Mouse (Mus musculus): ENCODE data around the gene Cdk5. TPM values are rescaled to one million over a fixed set of nuclear protein-coding genes. Genes with fewer than 3 reads are reported as not detected.
A peak's percentile ranks its signal among the peaks of the same experiment; 100 is the strongest.
"Not testable (repeated sequence)": the region's sequence is repeated elsewhere in the genome, so short reads cannot be mapped to it uniquely, and the experiment has no call there.

The Cdk5 gene
- total RNA-seq, 2 experiments from 2014 or later, result 138 to 149 TPM

DNA sequence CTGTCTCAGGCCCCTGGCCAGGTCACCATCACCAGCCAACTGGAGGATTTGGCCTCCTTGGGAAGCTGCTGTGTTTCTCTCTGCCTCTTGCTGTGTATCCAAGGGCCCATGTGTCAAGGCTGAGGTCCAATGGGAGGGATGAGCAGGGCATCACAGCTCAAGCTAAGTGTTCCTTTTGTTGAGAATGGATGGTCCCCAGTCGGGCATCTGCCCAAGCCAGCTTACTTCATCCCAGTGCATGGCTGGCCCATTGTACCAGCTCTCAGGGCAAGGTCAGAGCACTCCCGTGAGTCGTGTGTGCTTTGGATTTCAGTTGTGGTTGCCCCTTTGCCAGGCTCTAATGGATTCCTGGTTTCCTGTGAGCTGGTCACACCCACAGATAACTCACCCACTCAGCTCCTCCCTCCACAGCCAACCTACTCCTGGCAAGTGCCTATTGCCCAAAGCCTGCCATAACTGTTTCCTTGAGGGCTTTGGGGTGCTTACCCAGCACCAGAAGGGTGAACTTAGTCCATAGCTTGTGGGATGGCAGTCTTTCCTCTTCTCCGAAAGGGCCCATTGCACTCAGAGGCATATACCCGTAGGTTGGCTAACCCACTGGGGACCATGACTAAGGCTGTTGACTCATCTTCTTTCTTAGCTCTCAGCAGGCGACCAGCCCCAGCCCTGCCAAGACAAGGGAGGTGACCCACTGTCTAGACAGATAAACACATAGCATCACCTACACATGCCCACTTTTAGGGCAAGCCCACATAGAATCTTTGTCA lies 18.6 kb downstream of the Cdk5 start:
- intact Hi-C loops (cut with DNase I), result no loop called here
- no peak for DNase-seq (ENCODE audit: low spot score in 2 of 2)

DNA sequence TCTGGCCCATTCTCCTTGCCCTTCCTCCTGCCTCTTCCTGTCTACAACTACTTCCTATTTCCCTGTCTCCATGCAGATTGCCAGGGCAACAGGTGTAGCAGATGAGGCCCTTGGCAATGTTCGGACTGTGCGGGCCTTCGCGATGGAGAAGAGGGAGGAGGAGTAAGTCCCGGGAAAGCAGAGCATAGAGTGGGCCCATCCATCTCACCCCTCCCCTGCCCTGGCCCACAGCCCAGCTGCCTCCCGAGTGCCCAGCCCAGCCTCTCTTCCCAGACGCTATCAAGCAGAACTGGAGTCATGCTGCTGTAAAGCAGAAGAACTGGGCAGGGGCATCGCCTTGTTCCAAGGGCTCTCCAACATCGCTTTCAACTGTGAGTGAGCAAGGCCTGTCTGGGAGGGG lies 21.4 kb downstream of the Cdk5 start:
- no peak for DNase-seq (ENCODE audit: low spot score in 2 of 2)
- intact Hi-C loops (cut with DNase I), result no loop called here

DNA sequence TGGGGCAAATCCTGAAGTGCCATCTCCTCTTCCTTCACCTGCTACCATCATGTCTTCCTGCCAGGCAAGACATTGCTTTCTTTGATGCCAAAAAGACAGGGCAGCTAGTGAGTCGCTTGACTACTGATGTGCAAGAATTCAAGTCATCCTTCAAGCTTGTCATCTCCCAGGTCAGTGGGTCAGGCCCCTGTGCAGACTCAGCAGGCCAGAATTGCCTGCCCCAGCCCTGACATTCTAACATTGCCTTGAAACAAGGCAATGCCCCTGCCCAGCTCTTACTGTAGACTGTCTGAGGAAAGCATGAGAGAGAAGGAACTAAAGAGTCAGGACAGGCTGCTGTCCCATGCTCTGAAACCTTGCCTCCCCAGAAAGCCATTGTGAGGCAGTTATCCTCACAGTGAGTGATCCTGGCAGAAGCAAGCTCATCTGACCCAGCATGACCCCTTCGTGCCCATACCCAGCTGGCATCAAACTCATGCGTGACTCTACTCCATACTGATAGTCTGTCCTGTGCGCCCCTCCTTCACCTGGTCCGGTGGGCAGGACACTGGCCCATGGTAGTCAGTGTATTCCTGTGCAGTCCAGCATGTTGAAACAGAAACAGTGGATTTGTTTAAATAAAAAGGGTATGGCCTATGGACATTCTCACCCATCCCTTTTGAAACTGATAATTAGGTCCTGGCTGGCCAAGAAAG lies 22.3 kb downstream of the Cdk5 start:
- DNase-seq (ENCODE audit: low spot score in 2 of 2), result no peak
- intact Hi-C loops (cut with DNase I), result no loop called here

DNA sequence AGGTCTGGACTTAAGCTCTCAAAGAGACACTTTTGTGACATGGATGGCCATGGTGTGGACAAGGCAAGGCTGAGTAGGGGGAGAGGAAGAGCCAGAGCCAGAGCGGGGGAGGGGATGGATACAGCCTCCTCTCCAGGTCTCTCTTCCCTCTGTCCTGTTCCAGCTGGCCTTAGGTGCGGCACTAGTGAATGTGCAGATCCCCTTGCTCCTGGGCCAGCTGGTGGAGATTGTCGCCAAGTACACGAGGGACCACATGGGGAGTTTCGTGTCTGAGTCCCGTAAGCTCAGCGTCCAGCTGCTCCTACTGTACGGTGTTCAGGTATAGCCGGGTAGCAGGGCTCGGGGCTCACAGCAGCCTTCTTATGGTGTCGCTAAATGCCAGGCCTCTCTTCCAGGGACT lies 23.0 kb downstream of the Cdk5 start:
- intact Hi-C loops (cut with DNase I), result no loop called here

DNA sequence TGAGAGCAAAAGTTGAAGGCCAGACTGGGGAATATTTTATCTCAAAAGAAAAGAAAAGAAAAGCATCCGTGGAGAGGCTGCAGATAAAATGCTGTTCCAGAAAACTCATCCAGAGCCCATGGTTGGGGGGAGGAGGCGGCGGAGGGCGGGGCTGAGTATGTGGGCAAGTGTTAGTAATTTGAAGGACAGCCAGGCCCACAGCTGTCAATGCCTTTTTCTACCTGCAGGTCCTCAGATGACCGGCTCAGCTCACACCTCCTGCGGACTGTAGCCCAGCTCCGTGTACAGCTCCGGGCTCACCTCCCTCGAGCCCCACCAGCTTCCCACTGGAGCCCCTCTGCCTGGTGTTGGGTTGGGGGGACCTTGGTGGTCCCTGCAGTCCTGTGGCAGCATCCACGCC lies 23.6 kb downstream of the Cdk5 start:
- DNase-seq (ENCODE audit: low spot score in 2 of 2), result no peak
- intact Hi-C loops (cut with DNase I), result no loop called here

More for the DNA sequence above, 23.0 kb downstream of the Cdk5 start:
- no peak for DNase-seq (ENCODE audit: low spot score in 2 of 2)

DNA sequence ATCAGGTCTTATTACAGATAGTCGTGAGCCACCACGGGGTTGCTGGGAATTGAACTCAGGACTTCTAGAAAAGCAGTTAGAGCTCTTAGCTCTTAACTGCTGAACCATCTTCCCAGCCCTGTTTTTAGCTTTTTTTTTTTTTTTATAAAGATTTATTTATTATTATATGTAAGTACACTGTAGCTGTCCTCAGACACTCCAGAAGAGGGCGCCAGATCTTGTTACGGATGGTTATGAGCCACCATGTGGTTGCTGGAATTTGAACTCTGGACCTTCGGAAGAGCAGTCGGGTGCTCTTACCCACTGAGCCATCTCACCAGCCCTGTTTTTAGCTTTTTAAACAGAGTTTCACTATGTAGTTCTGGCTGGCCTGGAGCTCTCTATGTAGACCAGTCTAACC lies 27.1 kb downstream of the Cdk5 start:
- intact Hi-C loops (cut with DNase I); DNase-seq (ENCODE audit: low spot score in 2 of 2): not testable (repeated sequence)

DNA sequence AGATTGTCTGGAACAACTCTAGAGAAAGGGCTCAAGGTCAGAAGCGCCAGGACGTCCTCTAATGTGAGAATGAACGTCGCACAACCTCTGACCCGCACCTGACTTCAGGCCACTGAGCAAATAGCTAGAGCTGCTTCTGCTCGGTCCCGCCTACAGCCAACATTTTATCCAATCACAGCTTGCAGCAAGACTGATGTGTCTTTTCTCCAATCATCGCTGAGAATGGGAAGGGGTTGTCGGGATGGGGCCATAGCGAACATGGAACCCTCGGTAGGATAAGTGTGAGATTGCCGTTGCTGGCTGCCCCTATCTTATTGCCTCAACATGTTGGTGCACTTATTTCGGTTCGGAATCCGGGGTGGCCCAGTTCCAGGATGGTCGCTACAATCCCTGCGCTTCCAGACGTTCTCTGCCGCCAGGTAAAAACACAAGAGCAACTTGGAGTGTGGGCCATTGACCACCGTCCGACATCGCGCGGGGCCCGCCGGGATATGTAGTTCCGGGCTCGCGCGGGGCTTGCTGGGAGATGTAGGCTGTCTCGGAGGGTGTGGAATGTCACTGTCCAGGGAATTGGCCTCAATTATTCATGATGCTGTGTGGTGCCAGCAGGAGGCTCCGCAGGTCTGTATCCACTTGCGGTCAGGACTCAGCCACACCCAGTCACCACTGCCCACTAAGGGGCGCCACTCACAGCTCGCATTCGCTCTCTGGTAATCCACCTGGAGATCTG lies 29.0 kb downstream of the Cdk5 start:
- DNase-seq (ENCODE audit: low spot score in 2 of 2), result peak; percentile 95 to 98
- intact Hi-C loops (cut with DNase I), result no loop called here

DNA sequence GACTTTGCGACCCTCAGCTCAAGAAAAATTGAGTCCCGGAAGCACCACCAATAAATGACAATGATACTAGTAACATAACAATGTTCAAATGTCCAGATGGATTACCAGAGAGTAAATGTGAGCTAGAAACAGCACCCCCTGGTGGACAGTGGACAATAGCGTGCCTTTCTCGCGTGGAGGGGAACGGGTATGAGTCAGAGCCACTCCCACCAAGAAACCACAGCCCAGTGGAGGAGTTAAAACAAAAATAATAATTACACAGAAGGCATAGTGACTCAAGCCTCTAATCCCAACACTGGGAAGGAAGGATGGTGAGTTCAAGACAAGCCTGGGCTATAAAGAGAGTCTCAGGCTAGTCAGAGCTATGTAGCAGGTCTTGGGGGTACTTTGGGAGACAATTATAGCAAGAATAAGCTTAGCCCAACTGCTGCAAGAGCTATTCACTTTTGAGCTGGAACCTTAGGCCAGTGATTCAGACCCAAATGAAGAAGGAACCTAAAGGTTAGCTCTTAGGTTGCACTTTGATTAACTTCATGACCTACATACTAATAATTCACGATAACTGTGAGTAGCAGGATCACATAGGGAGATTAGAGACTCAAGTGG lies 29.8 kb downstream of the Cdk5 start, which contains the start of gene Abcb8:
Abcb8 (plus strand) TSS at position 272 of the 606 bp plus-strand sequence.
- DNase-seq (ENCODE audit: low spot score in 2 of 2), result peak; percentile 90 to 91
- intact Hi-C loops (cut with DNase I), result no loop called here

DNA sequence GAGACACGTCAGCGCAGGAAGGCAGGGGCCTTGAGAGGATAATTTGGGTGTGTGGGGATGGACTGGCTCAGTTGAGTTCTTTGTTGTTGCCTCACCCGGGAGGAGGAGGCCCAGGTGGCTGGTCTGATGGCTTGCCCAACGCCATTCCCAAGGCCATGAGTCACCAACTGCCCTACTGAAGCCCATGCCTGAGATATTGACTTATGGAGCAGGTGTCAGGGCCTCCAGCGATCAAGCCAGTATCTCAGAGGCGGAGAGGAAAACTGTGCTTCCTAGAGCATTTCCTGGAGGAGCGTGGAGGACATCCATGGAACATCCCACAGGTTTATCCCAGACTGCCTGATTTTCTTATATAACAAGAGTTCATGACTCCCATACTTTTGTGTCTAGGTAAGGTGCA lies 30.6 kb downstream of the Cdk5 start:
- intact Hi-C loops (cut with DNase I), result no loop called here
- no peak for DNase-seq (ENCODE audit: low spot score in 2 of 2)

DNA sequence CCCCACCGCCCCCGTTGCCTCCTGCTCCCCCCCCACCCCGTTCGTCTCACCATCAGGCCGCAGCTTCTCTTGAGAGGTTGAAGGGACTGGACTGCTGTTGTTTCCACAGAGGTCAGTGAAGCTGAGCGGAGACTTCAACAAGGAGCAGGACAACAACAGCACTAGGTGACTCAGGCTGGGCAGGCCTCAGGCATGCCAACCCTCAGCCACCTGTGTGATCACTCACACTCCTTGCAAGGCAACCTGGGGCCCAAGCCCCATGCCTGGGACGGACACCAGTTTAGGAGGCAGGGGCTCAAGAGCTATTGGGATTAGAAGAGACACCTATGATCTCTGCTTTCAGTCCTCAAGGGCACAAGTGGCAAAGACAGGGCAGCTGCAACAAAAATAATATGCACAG lies 31.5 kb downstream of the Cdk5 start, which contains the start of gene Atg9b:
Atg9b (minus strand) TSS at position 280 of the 400 bp plus-strand sequence.
- intact Hi-C loops (cut with DNase I), result no loop called here
- DNase-seq (ENCODE audit: low spot score in 2 of 2), result no peak

DNA sequence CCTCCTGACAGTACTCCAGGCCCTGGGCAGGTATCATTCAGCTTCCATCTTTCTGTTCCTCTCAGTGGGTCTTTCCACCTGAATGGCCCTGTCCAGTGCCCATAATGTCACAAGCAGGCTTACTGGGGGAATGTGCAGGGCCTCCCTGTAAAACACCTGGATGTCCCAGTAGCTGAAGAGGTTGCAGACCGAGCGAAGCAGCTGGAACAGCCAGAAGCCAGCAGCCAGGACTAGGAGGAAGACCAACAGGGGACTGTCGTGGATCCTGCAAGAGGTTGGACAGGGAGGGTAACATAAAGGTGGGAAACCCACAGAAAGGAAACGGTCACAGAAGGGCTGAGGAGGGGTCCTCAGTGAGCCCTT lies 33.7 kb downstream of the Cdk5 start:
- intact Hi-C loops (cut with DNase I), result no loop called here
- DNase-seq (ENCODE audit: low spot score in 2 of 2), result no peak

DNA sequence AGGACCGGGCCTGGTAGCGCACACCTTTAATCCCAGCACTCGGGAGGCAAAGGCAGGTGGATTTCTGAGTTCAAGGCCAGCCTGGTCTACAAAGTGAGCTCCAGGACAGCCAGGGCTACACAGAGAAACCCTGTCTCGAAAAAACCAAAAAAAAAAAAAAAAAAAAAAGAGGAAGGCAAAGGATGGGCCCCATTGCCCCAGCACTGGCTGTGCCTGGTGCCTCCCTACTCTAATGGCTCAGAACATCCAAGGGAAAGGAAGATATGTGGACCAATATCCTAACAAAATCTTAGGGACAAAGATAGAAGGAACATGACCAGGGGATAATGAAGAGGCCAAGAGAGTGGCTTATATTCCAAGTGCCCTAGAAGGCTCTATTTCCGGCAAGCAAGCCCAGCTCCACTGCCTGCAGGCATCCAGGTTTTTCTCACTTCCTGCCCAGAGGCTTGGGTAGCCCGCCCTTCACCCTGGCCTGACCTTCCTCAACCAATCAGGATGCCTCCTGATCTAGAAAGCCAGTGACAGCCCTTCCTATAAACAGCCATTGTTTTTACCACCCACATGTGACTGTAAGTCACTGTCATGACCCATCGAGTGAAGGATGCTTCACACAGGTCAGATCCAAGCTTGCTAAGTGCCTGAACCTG lies 34.2 kb downstream of the Cdk5 start:
- intact Hi-C loops (cut with DNase I), result no loop called here
- DNase-seq (ENCODE audit: low spot score in 2 of 2), result no peak

DNA sequence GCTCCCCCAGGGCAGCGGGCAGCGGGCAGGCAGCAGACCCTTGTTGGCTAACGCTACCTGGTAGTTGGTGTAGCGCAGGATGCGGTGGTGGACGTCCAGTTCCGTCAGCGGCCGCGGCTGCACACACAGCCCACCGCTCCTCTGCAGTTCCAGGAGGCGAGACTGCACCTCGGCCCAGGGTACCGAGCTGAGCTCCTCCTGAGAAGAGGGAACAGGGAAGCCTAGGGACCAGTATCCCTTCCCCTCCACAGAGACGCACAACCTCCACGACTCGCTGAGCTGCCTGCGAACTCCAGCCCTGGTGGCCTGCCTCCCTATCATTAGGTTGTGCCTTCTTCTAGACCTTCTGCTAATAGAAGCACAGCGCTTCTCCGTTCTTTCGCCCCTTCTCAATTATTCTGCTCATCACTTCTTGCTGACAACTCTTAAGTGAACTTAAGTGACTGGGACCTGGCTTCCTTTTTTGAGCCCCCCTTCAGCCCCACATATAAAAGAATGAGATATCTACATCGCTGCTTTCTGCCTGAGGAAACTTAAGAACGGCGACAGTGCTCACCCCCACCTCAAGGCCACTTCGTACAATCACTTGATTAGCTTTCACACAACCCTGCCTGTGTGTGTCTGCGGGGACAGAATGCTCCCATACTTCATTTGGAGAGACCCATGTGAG lies 34.9 kb downstream of the Cdk5 start:
- intact Hi-C loops (cut with DNase I), result no loop called here
- DNase-seq (ENCODE audit: low spot score in 2 of 2), result no peak

DNA sequence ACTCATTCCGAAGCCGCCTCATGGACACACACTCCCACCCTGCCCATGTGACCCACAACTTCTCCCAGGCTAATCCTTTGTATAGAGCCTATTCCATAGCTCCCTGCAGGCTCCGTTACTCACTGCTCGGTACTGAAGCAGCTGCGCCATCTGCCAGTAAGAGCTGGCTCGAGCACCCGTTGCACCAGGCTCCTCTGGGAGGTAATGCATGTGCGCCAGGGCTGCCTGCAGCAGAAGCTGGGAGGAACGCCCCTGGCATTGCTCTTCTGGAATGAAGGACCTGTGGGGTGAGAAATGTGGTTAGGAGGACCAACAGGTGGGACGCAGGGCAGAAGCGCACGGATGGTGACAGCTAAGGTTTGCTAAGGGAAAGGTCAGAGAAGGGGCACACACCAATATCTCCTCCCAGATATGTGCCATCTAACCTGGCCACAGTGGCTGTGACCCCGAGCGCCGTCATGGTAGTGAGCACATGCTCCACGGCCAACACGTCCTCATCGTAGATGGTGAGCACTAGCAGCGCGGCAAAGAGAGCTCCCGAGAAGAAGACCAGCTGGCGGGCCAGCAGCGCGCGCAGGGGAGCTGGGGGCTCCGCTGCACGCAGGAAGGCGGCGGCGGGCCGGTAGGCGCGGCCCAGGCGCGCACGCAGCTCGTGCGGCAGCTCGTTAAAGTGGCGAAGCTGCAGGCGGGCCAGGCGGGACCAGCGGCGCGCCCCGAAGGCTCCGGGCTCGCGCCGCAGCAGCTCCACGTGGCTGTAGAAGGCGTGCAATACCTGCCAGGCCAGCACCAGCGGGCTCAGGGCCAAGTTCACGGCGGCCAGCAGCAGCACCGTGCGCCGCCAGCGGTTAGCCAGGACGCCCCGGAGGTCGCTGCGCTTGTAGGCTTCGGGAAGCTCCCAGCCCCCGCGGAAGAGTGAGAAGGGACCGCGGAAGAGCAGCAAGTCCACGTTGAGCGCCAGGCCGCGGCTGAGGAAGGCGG lies 35.8 kb downstream of the Cdk5 start:
- peak; percentile 71 to 77 for DNase-seq (ENCODE audit: low spot score in 2 of 2)
- intact Hi-C loops (cut with DNase I), result no loop called here

DNA sequence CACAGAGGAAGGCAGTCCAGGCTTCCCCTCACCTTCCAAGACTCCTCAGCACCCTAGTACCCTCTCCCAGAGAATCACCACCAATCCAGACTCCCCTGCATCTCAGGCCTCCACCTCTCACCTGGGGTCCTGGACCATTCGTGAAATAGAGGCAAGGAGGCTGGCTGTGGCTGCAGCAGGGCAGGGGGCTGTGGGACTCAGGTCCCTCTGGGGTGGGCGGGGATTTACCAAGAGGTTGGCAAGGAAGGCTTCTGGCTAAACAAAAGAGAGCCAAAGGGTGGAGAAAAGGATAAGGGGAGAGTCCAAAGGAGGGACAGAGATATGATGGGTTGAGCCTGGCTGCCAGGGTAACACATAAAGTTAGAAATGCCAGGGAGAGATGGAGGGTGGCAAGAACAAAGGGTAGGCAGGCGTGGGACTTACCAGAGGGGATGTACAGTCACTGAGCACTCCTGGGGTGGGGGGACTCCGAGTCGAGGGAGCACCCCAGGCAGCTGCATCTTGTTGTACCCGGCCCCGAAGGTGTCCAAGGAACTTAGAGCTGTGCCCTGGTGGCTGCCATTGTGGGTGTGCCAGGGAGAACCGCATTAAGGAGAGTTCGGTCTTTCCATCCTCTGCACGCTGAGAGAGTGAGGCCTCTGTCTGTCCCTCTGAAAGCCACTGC lies 37.3 kb downstream of the Cdk5 start:
- DNase-seq (ENCODE audit: low spot score in 2 of 2), result no peak
- intact Hi-C loops (cut with DNase I), result no loop called here

DNA sequence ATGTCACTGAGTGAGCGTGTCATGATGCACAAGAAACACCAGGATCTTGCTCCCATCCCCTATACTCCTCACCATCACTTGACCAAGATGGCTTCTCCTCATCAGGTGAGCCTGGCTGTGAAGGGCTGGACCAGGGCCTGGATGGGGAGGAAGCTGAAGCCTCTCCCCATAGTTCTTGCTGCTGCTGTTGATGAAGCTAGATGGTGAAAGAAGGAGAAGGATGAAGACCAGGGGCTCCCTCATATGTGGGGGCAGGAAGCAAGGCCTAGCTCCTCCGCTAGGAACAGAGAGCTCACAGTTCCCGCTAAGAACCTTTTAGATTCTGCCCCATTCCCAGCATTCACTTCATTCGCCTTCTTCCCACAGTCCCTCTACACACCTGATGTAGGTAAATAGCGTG lies 38.0 kb downstream of the Cdk5 start:
- intact Hi-C loops (cut with DNase I), result no loop called here
- DNase-seq (ENCODE audit: low spot score in 2 of 2), result no peak

DNA sequence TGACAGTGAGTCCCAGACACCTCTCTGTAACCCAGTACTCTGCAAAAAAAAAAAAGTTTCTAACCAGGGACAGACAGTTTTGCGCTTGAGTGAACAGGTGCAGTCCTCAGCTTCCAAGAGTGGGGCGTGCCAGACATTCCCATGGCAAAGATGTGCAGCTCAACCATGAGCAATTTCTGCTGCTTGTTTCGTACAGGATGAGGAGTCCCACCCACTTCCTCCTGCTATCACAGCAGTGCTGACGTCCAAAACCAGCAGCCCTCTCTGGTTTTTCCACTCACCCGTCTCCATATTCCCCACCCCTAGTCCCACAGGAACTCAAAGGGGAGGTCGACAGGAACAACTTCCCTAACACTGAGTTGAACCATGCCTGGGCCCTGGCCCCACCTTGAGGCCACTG lies 38.9 kb downstream of the Cdk5 start:
- intact Hi-C loops (cut with DNase I), result no loop called here
- peak; percentile 43 to 65 for DNase-seq (ENCODE audit: low spot score in 2 of 2)

Data from left cerebral cortex, postnatal 14 days (tissue).